Mouse (Mus musculus) hindbrain, embryonic 11.5 days (tissue): ENCODE results near the gene Gm20738. TPM values are rescaled to one million over a fixed set of nuclear protein-coding genes. Genes with fewer than 3 reads are reported as not detected.
"Not testable (repeated sequence)": the region's sequence is repeated elsewhere in the genome, so short reads cannot be mapped to it uniquely, and the experiment has no call there.

Experiments used
- ATAC-seq: fragments of 200-750 bp; cut with Nextera tagmentation; 2 replicates; pipeline ENCODE4 v1.8.0; 2017; ENCODE audit warnings: mild to moderate bottlenecking, moderate TSS enrichment, moderate library complexity; ENCODE audit not compliant: low FRiP score
- DNase-seq: peaks from one replicate; pipeline ENCODE4 v3.0.0-alpha.2; 2015; ENCODE audit warnings: low spot score
- H3K27ac ChIP-seq: fragments of 300-500 bp; sonication (generic); 2 replicates; pipeline ENCODE4 v1.5.1; 2014; ENCODE audit warnings: mild to moderate bottlenecking, low read depth, low read length
- H3K27me3 ChIP-seq: fragments of 300-500 bp; sonication (generic); 2 replicates; pipeline ENCODE4 v1.6.1; 2014; ENCODE audit warnings: mild to moderate bottlenecking, low read length, moderate library complexity, mixed read lengths; ENCODE audit not compliant: control insufficient read depth, insufficient read depth
- H3K36me3 ChIP-seq: fragments of 300-500 bp; sonication (generic); 2 replicates; pipeline ENCODE4 v1.6.1; 2014; ENCODE audit warnings: mild to moderate bottlenecking, low read length, moderate library complexity, mixed read lengths; ENCODE audit not compliant: control insufficient read depth, insufficient read depth
- H3K4me1 ChIP-seq: fragments of 300-500 bp; sonication (generic); replicated peaks from 2 replicates; pipeline ENCODE4 v1.6.1; 2014; ENCODE audit warnings: low read length, mixed read lengths; ENCODE audit not compliant: control insufficient read depth, insufficient read depth
- H3K4me2 ChIP-seq: fragments of 300-500 bp; sonication (generic); replicated peaks from 2 replicates; pipeline ENCODE4 v1.6.1; 2014; ENCODE audit warnings: mild to moderate bottlenecking, low read depth, low read length
- H3K4me3 ChIP-seq: fragments of 300-500 bp; sonication (generic); 2 replicates; pipeline ENCODE4 v1.5.1; 2014; ENCODE audit warnings: low read depth, low read length
- H3K9ac ChIP-seq: fragments of 300-500 bp; sonication (generic); 2 replicates; pipeline ENCODE4 v1.6.1; 2014; ENCODE audit warnings: low read depth, low read length
- H3K9me3 ChIP-seq: fragments of 300-500 bp; sonication (generic); 2 replicates; pipeline ENCODE4 v1.6.1; 2016; ENCODE audit warnings: low read length; ENCODE audit not compliant: control insufficient read depth
- WGBS: fragments of 180-500 bp; shearing (Covaris S2); extraction: QIAGEN DNeasy Blood & Tissue Kit; methylation state at CpG from one replicate; pipeline ENCODE4 v1.1.7; 2014; 5-methylcytosine and 5-hydroxymethylcytosine counted together
- polyA plus RNA-seq: library from polyadenylated mRNA; unstranded; fragments of >200 nt; fragmentation: Nextera tagmentation; extraction: Ambion mirVana; gene quantifications from 2 replicates; pipeline ENCODE4 v1.2.1, GENCODE M21; 2014

Gm20738 gene
- polyA plus RNA-seq: not detected in 2 replicates

- not testable (repeated sequence) for H3K4me2 ChIP-seq, H3K4me1 ChIP-seq, H3K27ac ChIP-seq, ATAC-seq, DNase-seq, H3K9me3 ChIP-seq, H3K4me3 ChIP-seq, H3K9ac ChIP-seq, H3K36me3 ChIP-seq, H3K27me3 ChIP-seq
- 100% methylated on average over 2 of the region's 4 CpGs for WGBS
Measured at GRCm38 (mm10) chrY:37957511-37957910, at the start of gene Gm20738. Gene Gm20738 (plus strand): TSS chrY:37957811.
